Mouse (Mus musculus) myocyte (in vitro differentiated cells): ENCODE data around the gene Galnt7.

Experiments
- E2F4 ChIP-seq: IDR thresholded peaks from one replicate; pipeline ENCODE4 v1.6.1; 2011; ENCODE audit warnings: mild to moderate bottlenecking, control low read depth, moderate library complexity; ENCODE audit not compliant: insufficient read depth
- MAX ChIP-seq: IDR thresholded peaks from one replicate; pipeline ENCODE4 v1.6.1; 2011; ENCODE audit warnings: low read depth, mild to moderate bottlenecking, control low read depth
- POLR2A ChIP-seq: IDR thresholded peaks from one replicate; pipeline ENCODE4 v1.6.1; 2011; ENCODE audit warnings: low read depth, mild to moderate bottlenecking, control low read depth, moderate library complexity; ENCODE audit not compliant: insufficient read length
- POLR2AphosphoS2 ChIP-seq: IDR thresholded peaks from one replicate; pipeline ENCODE4 v1.6.1; 2011; ENCODE audit warnings: low read depth, control low read depth; ENCODE audit not compliant: insufficient read length
- REST ChIP-seq: IDR thresholded peaks from one replicate; pipeline ENCODE4 v1.6.1; 2011; ENCODE audit warnings: mild to moderate bottlenecking, control low read depth, moderate library complexity; ENCODE audit not compliant: insufficient read depth, insufficient read length
- TCF12 ChIP-seq: IDR thresholded peaks from one replicate; pipeline ENCODE4 v1.6.1; 2011; ENCODE audit warnings: mild to moderate bottlenecking, control low read depth; ENCODE audit not compliant: poor library complexity, insufficient read depth, severe bottlenecking
- USF1 ChIP-seq: IDR thresholded peaks from one replicate; pipeline ENCODE4 v1.6.1; 2011; ENCODE audit warnings: low read depth, mild to moderate bottlenecking, control low read depth, moderate library complexity

GRCm38 (mm10) chr8:57615016-57615657 is 37.7 kb downstream of the Galnt7 start:
- TF ChIP-seq POLR2A (no peak), E2F4 (no peak), REST (no peak), TCF12 (no peak), USF1 (no peak), MAX (no peak), POLR2AphosphoS2 (no peak)
